Mouse (Mus musculus) midbrain, embryonic 15.5 days (tissue): ENCODE measurements around the gene Map2k5. TPM values are rescaled to one million over a fixed set of nuclear protein-coding genes. Genes with fewer than 3 reads are reported as not detected.

Source experiments
- ATAC-seq: fragments of 200-750 bp; cut with Nextera tagmentation; replicated peaks from 2 replicates; pipeline ENCODE4 v1.8.0; 2017; ENCODE audit warnings: moderate TSS enrichment
- H3K27ac ChIP-seq: fragments of 300-500 bp; sonication (generic); 2 replicates; pipeline ENCODE4 v1.5.1; 2015; ENCODE audit warnings: mild to moderate bottlenecking, inconsistent platforms
- H3K27me3 ChIP-seq: fragments of 300-500 bp; sonication (generic); replicated peaks from 2 replicates; pipeline ENCODE4 v1.6.1; 2015; ENCODE audit warnings: inconsistent platforms
- H3K36me3 ChIP-seq: fragments of 300-500 bp; sonication (generic); replicated peaks from 2 replicates; pipeline ENCODE4 v1.6.1; 2015; ENCODE audit warnings: inconsistent platforms
- H3K4me1 ChIP-seq: fragments of 300-500 bp; sonication (generic); 2 replicates; pipeline ENCODE4 v1.6.1; 2015; ENCODE audit warnings: inconsistent platforms
- H3K4me2 ChIP-seq: fragments of 300-500 bp; sonication (generic); 2 replicates; pipeline ENCODE4 v1.6.1; 2015; ENCODE audit warnings: inconsistent platforms, mild to moderate bottlenecking, moderate library complexity
- H3K4me3 ChIP-seq: fragments of 300-500 bp; sonication (generic); 2 replicates; pipeline ENCODE4 v1.5.1; 2015; ENCODE audit warnings: mild to moderate bottlenecking, inconsistent platforms
- H3K9ac ChIP-seq: fragments of 300-500 bp; sonication (generic); 2 replicates; pipeline ENCODE4 v1.6.1; 2015; ENCODE audit warnings: mild to moderate bottlenecking, inconsistent platforms
- H3K9me3 ChIP-seq: fragments of 300-500 bp; sonication (generic); 2 replicates; pipeline ENCODE4 v1.6.1; 2016; ENCODE audit warnings: inconsistent platforms
- WGBS: fragments of 180-500 bp; shearing (Covaris S2); methylation state at CpG from one replicate; pipeline ENCODE4 v1.1.7; 2015; ENCODE audit warnings: mixed read lengths; 5-methylcytosine and 5-hydroxymethylcytosine counted together
- polyA plus RNA-seq: library from polyadenylated mRNA; unstranded; fragments of >200 nt; fragmentation: Nextera tagmentation; extraction: Ambion mirVana; gene quantifications from 2 replicates; pipeline ENCODE4 v1.2.1, GENCODE M21; 2015

Map2k5 gene
- 38.7 and 40.5 TPM in 2 replicates for polyA plus RNA-seq

- Histone ChIP-seq H3K4me1 (peaks cover 32% of the 10 kb centered on the region), H3K9ac (peak within 1 kb of the TSS; percentile 81), H3K4me2 (peak within 1 kb of the TSS; percentile 88), H3K27me3 (no peaks in the 10 kb centered on the region), H3K4me3 (peak within 1 kb of the TSS; percentile 71), H3K9me3 (no peaks in the 10 kb centered on the region), H3K36me3 (no peaks in the 10 kb centered on the region), H3K27ac (peak within 1 kb of the TSS; percentile 83)
- WGBS, result under 1% methylated on average over 58 of the region's 58 CpGs
- ATAC-seq, result peak; percentile 96
These were observed at the start of gene Map2k5 for GRCm38 (mm10) chr9:63377270-63378142. TSS of gene Map2k5 (minus strand) at chr9:63377902.

DNA sequence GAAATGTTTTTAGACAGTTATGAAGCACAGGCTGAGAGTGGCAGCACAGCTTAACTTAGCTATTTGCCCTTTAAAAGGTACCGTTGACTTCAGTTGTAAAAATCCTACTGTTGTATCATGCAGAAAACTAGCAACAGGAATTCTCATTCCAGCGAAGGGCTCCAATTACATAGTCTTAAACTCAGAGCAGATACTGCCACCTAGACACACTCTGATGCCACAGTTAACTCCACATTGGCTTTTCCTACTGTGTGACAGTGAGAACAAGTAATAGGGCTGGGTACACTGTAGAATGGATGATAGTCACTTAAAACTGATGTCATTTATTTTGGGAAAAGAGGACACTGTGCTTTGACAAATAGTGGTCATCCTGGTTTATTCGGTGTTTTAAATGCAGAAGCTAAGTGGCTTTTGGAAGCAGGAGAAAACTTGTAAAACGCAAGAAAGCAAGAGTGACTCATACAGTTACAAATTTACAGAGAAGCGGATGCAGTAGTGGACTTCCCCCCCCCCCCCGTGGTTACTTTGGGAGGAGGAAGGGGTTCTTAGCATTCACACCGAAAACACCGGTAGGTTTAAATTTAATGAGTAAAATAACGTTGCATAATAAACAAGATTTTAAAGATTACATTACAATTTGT lies 43.5 kb upstream of the Map2k5 start:
- H3K36me3 ChIP-seq, result no peaks in the 10 kb centered on the region
- H3K9me3 ChIP-seq, result no peaks in the 10 kb centered on the region
- no peak overlapping the region for H3K9ac ChIP-seq
- no peaks in the 10 kb centered on the region for H3K4me1 ChIP-seq
- no peak for ATAC-seq
- no peak overlapping the region for H3K4me2 ChIP-seq
- no peak overlapping the region for H3K4me3 ChIP-seq
- no peaks in the 10 kb centered on the region for H3K27me3 ChIP-seq
- 71% methylated on average over 9 of the region's 9 CpGs for WGBS
- no peak overlapping the region for H3K27ac ChIP-seq

- H3K4me1 ChIP-seq, result no peaks in the 10 kb centered on the region
- no peak overlapping the region for H3K4me3 ChIP-seq
- no peaks in the 10 kb centered on the region for H3K36me3 ChIP-seq
- ATAC-seq, result no peak
- no peaks in the 10 kb centered on the region for H3K27me3 ChIP-seq
- no peak overlapping the region for H3K27ac ChIP-seq
- H3K9ac ChIP-seq, result no peak overlapping the region
- H3K4me2 ChIP-seq, result no peak overlapping the region
- WGBS, result 15% methylated on average over 6 of the region's 6 CpGs
- no peaks in the 10 kb centered on the region for H3K9me3 ChIP-seq
These were observed 42.7 kb upstream of the Map2k5 start for GRCm38 (mm10) chr9:63420396-63420795.

GRCm38 (mm10) chr9:63400176-63400575 lies 22.5 kb upstream of the Map2k5 start:
- no peaks in the 10 kb centered on the region for H3K36me3 ChIP-seq
- no peak for ATAC-seq
- WGBS, result 95% methylated on average over 1 of the region's 1 CpGs
- H3K4me3 ChIP-seq, result no peak overlapping the region
- no peak overlapping the region for H3K9ac ChIP-seq
- H3K9me3 ChIP-seq, result no peaks in the 10 kb centered on the region
- H3K4me2 ChIP-seq, result no peak overlapping the region
- H3K27ac ChIP-seq, result no peak overlapping the region
- H3K27me3 ChIP-seq, result no peaks in the 10 kb centered on the region
- peaks cover 20% of the 10 kb centered on the region for H3K4me1 ChIP-seq

- Histone ChIP-seq H3K4me2 (peak overlapping the region; percentile 86), H3K27ac (peak overlapping the region; percentile 83), H3K36me3 (no peaks in the 10 kb centered on the region), H3K9ac (peak overlapping the region; percentile 89), H3K27me3 (no peaks in the 10 kb centered on the region), H3K4me3 (peak overlapping the region; percentile 90), H3K4me1 (peaks cover 20% of the 10 kb centered on the region), H3K9me3 (no peaks in the 10 kb centered on the region)
- 3% methylated on average over 8 of the region's 8 CpGs for WGBS
- ATAC-seq, result peak; percentile 79; the same call in 1 of the 2 replicates
These were observed 21.7 kb upstream of the Map2k5 start for GRCm38 (mm10) chr9:63399463-63399815.

DNA sequence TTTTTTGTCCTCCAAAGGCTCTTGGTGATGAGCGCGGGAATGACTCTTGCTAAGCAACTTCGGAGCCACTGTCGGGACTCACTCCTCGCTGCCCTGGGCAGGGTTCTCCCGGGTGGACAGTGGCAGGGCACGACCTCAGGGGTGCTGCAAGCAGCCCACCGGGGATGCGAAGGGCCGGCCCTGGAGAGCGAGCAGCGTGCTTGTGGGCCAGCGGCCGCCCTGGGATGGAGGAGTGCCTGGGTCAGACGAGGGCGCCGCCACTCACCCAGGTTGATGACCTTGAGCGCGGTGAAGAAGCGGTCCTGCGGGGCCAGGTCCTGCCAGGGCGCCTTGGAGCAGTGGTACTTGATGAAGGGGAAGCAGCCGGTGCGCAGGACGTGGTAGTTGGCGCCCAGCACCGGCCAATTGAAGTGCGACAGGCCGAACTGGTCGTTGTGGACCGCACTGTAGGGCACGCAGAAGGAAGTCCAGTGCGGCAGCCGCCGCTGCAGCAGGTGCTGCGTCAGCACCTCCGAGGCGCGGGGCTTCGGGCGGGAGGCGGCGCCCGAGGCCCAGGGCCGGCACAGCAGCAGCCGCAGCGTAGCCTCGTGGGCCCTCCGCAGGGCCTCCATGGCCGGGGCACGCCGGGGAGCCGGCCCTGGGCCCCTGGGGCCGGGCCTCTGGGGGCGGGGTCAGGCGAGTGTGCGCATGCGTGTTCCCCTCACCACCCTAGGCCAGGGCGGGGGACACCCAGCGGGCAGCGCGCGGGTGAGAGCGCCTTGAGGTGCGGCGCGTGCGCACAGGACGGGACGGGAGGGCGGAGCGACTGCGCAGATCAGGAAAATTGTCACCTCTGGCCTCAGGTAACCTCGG lies 21.1 kb upstream of the Map2k5 start, which contains the start of gene 2300009A05Rik:
Gene 2300009A05Rik, minus strand, starts transcription at position 636 of the 852 bp plus-strand sequence.
- peak; percentile 96 for ATAC-seq
- Histone ChIP-seq H3K36me3 (no peaks in the 10 kb centered on the region), H3K9ac (peak within 1 kb of the TSS; percentile 89), H3K4me2 (peak within 1 kb of the TSS; percentile 86), H3K27ac (peak within 1 kb of the TSS; percentile 83), H3K4me3 (peak within 1 kb of the TSS; percentile 90), H3K9me3 (no peaks in the 10 kb centered on the region), H3K27me3 (no peaks in the 10 kb centered on the region), H3K4me1 (peaks cover 20% of the 10 kb centered on the region)
- WGBS, result under 1% methylated on average over 74 of the region's 74 CpGs

DNA sequence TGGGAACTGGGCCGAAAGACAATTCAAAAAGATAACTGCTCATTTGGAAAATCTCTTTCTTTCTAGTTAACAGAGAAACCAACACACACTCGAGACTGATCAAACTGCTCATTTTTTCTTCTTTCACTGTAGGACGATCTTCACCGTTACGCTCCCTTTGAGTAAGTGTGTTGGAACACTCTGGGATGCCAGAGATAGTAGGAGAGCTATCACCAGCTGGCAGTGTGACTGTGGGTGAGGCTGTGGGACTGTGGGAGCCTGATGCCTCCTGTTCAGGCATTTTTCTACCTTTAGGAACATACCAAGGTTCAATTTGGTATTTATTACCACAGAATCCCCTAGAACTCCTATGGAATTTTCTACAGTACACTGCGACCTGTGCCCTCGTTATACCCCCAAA lies 17.9 kb upstream of the Map2k5 start:
- Histone ChIP-seq H3K27me3 (no peaks in the 10 kb centered on the region), H3K4me1 (peaks cover 20% of the 10 kb centered on the region), H3K4me3 (no peak overlapping the region), H3K9me3 (no peaks in the 10 kb centered on the region), H3K27ac (no peak overlapping the region), H3K36me3 (no peaks in the 10 kb centered on the region), H3K9ac (no peak overlapping the region), H3K4me2 (no peak overlapping the region)
- ATAC-seq, result no peak
- WGBS, result 81% methylated on average over 7 of the region's 7 CpGs

GRCm38 (mm10) chr9:63391307-63391706 lies 13.6 kb upstream of the Map2k5 start:
- H3K27ac ChIP-seq, result no peak overlapping the region
- no peak overlapping the region for H3K9ac ChIP-seq
- H3K27me3 ChIP-seq, result no peaks in the 10 kb centered on the region
- no peak for ATAC-seq
- 85% methylated on average over 2 of the region's 2 CpGs for WGBS
- no peaks in the 10 kb centered on the region for H3K36me3 ChIP-seq
- H3K4me3 ChIP-seq, result no peak overlapping the region
- H3K4me1 ChIP-seq, result peaks cover 5% of the 10 kb centered on the region; the same call in 1 of the 2 replicates
- no peaks in the 10 kb centered on the region for H3K9me3 ChIP-seq
- H3K4me2 ChIP-seq, result no peak overlapping the region

GRCm38 (mm10) chr9:63382761-63383160 lies 5.1 kb upstream of the Map2k5 start:
- Histone ChIP-seq H3K9me3 (no peaks in the 10 kb centered on the region), H3K4me2 (no peak overlapping the region), H3K4me1 (peaks cover 7% of the 10 kb centered on the region), H3K9ac (no peak overlapping the region), H3K36me3 (no peaks in the 10 kb centered on the region), H3K27ac (no peak overlapping the region), H3K27me3 (no peaks in the 10 kb centered on the region), H3K4me3 (no peak overlapping the region)
- WGBS, result 96% methylated on average over 4 of the region's 4 CpGs
- ATAC-seq, result no peak

DNA sequence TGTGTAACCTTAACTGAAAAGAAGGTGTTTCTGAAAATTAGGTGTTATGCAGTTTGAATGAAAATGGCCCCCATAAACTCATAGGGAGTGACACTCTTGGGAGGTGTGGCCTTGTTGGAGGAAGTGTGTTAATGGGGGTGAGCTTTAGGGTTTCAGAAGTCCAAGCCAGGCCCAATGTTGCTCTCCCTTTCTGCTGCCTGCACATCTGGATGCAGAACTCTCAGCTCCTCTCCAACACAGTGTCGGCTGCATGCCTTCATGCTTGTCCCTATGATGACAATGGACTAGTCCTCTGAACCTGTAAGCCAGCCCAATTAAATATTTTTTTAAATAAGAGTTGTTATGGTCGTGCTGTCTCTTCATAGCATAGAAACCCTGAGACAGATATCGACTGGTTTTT lies 2.6 kb upstream of the Map2k5 start:
- no peaks in the 10 kb centered on the region for H3K27me3 ChIP-seq
- H3K4me2 ChIP-seq, result no peak overlapping the region
- 83% methylated on average over 3 of the region's 3 CpGs for WGBS
- no peak overlapping the region for H3K9ac ChIP-seq
- H3K36me3 ChIP-seq, result no peaks in the 10 kb centered on the region
- peaks cover 27% of the 10 kb centered on the region for H3K4me1 ChIP-seq
- no peaks in the 10 kb centered on the region for H3K9me3 ChIP-seq
- no peak overlapping the region for H3K27ac ChIP-seq
- ATAC-seq, result no peak
- H3K4me3 ChIP-seq, result no peak overlapping the region

DNA sequence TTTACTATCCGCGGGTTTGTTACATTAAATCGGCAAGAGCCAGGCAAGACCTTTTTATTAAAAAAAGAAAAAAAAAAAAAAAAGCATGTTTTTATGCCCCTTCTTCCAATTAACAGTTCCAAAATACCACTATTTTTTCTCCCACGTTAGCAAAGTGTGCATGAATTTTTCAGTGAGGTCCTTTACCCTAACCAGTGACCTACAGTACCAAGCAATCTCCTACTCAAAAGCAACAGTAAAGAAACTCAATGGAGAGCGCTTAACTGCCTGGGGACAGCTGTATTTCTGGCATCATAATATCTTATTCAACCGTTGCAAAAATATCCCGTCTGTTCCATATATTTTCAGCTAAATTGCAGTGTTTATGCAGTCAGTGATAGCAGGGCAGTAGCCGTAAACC lies 472 bp upstream of the Map2k5 start:
- Histone ChIP-seq H3K36me3 (no peaks in the 10 kb centered on the region), H3K4me3 (peak overlapping the region; percentile 71), H3K9me3 (no peaks in the 10 kb centered on the region), H3K9ac (peak overlapping the region; percentile 81), H3K4me2 (peak overlapping the region; percentile 88), H3K4me1 (peaks cover 32% of the 10 kb centered on the region), H3K27me3 (no peaks in the 10 kb centered on the region), H3K27ac (peak overlapping the region; percentile 83)
- ATAC-seq, result no peak; the same call in 1 of the 2 replicates
- 15% methylated on average over 8 of the region's 8 CpGs for WGBS

- H3K9me3 ChIP-seq, result no peaks in the 10 kb centered on the region
- peaks cover 29% of the 10 kb centered on the region for H3K4me1 ChIP-seq
- H3K9ac ChIP-seq, result no peak overlapping the region
- no peaks in the 10 kb centered on the region for H3K27me3 ChIP-seq
- no peaks in the 10 kb centered on the region for H3K36me3 ChIP-seq
- no peak overlapping the region for H3K4me2 ChIP-seq
- no peak overlapping the region for H3K4me3 ChIP-seq
- 85% methylated on average over 2 of the region's 2 CpGs for WGBS
- no peak for ATAC-seq
- no peak overlapping the region for H3K27ac ChIP-seq
These were observed 4.4 kb downstream of the Map2k5 start for GRCm38 (mm10) chr9:63373315-63373714.
